Comparison of ENCODE assay signal across 21 mouse cellular contexts in genomic region chr8:31746855-31747254, GRCm38 (mm10).
DNase-seq lines count a peak whose midpoint lies in the region; ATAC-seq and TF ChIP-seq lines count a peak whose summit lies in the region.
"Had no signal": no experiment of that assay in that cellular context is flagged by ENCODE, and none has a peak within 500 bp of the region (broad histone marks: within the 10 kb centered on the region; RNA-seq: fewer than 3 reads in every experiment).

No protein-coding gene starts in this region.

- no peak overlapping the region for H3K27ac ChIP-seq in intestine, embryonic 15.5 days
- H3K27ac ChIP-seq in intestine, embryonic 16.5 days (ENCODE audit: low read length), result no peak overlapping the region
- H3K27ac ChIP-seq in intestine, postnatal 0 days (ENCODE audit: low read depth, low read length), result peak overlapping the region; percentile 16; the same call in 1 of the 2 replicates

- peak; percentile 59; the same call in 1 of the 2 replicates for ATAC-seq in intestine, embryonic 15.5 days
- ATAC-seq in intestine, embryonic 16.5 days, result peak; percentile 87
- ATAC-seq in intestine, postnatal 0 days, result peak; percentile 92
- no peak for ATAC-seq in granulocyte monocyte progenitor cell, adult 5-6 weeks (replicated peaks; ENCODE audit: poor library complexity, severe bottlenecking)
- ATAC-seq: activated CD4-positive, CD25-positive, alpha-beta regulatory T cell, adult 4 months; CD4-positive, CD25-positive, alpha-beta regulatory T cell, adult 4 months; Patski had no signal

- H3K4me2 ChIP-seq in intestine, embryonic 15.5 days (replicated peaks), result no peak overlapping the region
- no peak overlapping the region for H3K4me2 ChIP-seq in intestine, embryonic 16.5 days (ENCODE audit: low read depth, low read length)
- H3K4me2 ChIP-seq in intestine, postnatal 0 days (replicated peaks; ENCODE audit: low read depth), result no peak overlapping the region

- H3K9ac ChIP-seq in intestine, embryonic 15.5 days, result no peak overlapping the region
- no peak overlapping the region for H3K9ac ChIP-seq in intestine, embryonic 16.5 days (ENCODE audit: low read depth, low read length)
- no peak overlapping the region for H3K9ac ChIP-seq in intestine, postnatal 0 days (ENCODE audit: low read depth, low read length)

- no peaks in the 10 kb centered on the region for H3K36me3 ChIP-seq in intestine, embryonic 15.5 days
- no peaks in the 10 kb centered on the region for H3K36me3 ChIP-seq in intestine, embryonic 16.5 days (ENCODE audit: control insufficient read depth, insufficient read depth, low read length)
- no peaks in the 10 kb centered on the region for H3K36me3 ChIP-seq in intestine, postnatal 0 days (ENCODE audit: control insufficient read depth, insufficient read depth)
- H3K36me3 ChIP-seq: G1E had no signal

- no peak for DNase-seq in embryo, embryonic 9.5 days (ENCODE audit: extremely low spot score)
- no peak for DNase-seq in adrenal gland, postnatal 36 days
- DNase-seq: adrenal gland, adult 2 months; adrenal gland, adult 8-10 months; adrenal gland, postnatal 10 days; adrenal gland, postnatal 14 days; adrenal gland, postnatal 25 days; B cell, adult 2 months; cerebellum, adult 11 months; cerebellum, adult 11-12 months; cerebellum, adult 18-20 months; cerebellum, adult 2 months had no signal

- H3K4me1 ChIP-seq in intestine, embryonic 15.5 days (replicated peaks), result no peaks in the 10 kb centered on the region
- no peaks in the 10 kb centered on the region for H3K4me1 ChIP-seq in intestine, embryonic 16.5 days (ENCODE audit: control insufficient read depth, insufficient read depth, low read length)
- H3K4me1 ChIP-seq in intestine, postnatal 0 days (replicated peaks; ENCODE audit: control insufficient read depth, insufficient read depth, low read length), result no peaks in the 10 kb centered on the region

- no peak for TF ChIP-seq CTCF in intestine, postnatal 0 days (IDR thresholded peaks at IDR 0.05; ENCODE audit: low read depth)

- no peaks in the 10 kb centered on the region for H3K27me3 ChIP-seq in intestine, embryonic 15.5 days (replicated peaks)
- H3K27me3 ChIP-seq in intestine, embryonic 16.5 days (replicated peaks; ENCODE audit: control insufficient read depth, insufficient read depth, low read length), result no peaks in the 10 kb centered on the region
- no peaks in the 10 kb centered on the region for H3K27me3 ChIP-seq in intestine, postnatal 0 days (replicated peaks; ENCODE audit: control insufficient read depth, insufficient read depth, low read length)
- H3K27me3 ChIP-seq: CH12.LX, Patski had no signal

- no peaks in the 10 kb centered on the region for H3K9me3 ChIP-seq in intestine, embryonic 15.5 days
- no peaks in the 10 kb centered on the region for H3K9me3 ChIP-seq in intestine, embryonic 16.5 days (ENCODE audit: control insufficient read depth, low read length)
- no peaks in the 10 kb centered on the region for H3K9me3 ChIP-seq in intestine, postnatal 0 days (ENCODE audit: control insufficient read depth)
- H3K9me3 ChIP-seq: G1E had no signal

- no peak overlapping the region for H3K4me3 ChIP-seq in intestine, embryonic 15.5 days (replicated peaks)
- no peak overlapping the region for H3K4me3 ChIP-seq in intestine, embryonic 16.5 days (ENCODE audit: low read length)
- no peak overlapping the region for H3K4me3 ChIP-seq in intestine, postnatal 0 days (ENCODE audit: low read depth, low read length)
